Mouse (Mus musculus): ENCODE data around the gene Fam172a. TPM values are rescaled to one million over a fixed set of nuclear protein-coding genes. Genes with fewer than 3 reads are reported as not detected.

Gene Fam172a
- total and polyA plus RNA-seq, 2 experiments: 2.9 to 9.6 TPM

DNA sequence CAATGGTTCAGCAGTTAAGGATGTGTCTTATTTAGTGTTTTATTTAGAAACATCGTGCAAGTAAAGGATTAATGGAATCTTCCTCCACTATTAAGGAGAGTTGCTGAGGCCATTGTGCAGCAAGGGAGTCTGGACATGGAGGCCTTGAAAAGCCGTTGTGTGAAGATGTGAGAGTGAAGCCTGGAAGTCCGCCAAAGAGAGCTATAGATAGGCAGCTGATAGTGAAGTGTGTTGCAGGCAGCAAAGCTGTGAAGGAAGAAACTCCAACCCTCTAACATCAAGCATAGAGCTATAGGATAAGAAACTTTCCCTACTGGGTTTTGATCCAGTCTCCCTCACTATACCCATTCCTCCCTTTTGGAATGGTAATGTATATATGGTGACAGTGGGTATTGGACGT lies 385.9 kb downstream of the Fam172a start:
- Histone ChIP-seq H3K79me2 (ENCODE audit: control insufficient read depth, insufficient read depth, low read length) (no peaks in the 10 kb centered on the region), H3K27me3 (ENCODE audit: control insufficient read depth, insufficient read depth, low read length) (no peaks in the 10 kb centered on the region), H3K9ac (ENCODE audit: low read depth, low read length) (no peak overlapping the region), H3K4me3 (ENCODE audit: insufficient read depth, low read depth, low read length) (no peak overlapping the region), H3K36me3 (ENCODE audit: control insufficient read depth, insufficient read depth, low read length) (no peaks in the 10 kb centered on the region), H3K27ac (replicated peaks; ENCODE audit: insufficient read depth, low read depth, low read length) (no peak overlapping the region), H3K4me1 (ENCODE audit: control insufficient read depth, insufficient read depth, low read length) (no peaks in the 10 kb centered on the region)
- TF ChIP-seq CTCF (IDR thresholded peaks at IDR 0.05; ENCODE audit: low read depth, low read length) (no peak), POLR2A (IDR thresholded peaks at IDR 0.05; ENCODE audit: extremely low read depth, insufficient read depth, low read length) (no peak)
- WGBS: 87% methylated on average over 4 of the region's 4 CpGs
- no peak for DNase-seq (ENCODE audit: extremely low read depth, low read depth, low spot score)

DNA sequence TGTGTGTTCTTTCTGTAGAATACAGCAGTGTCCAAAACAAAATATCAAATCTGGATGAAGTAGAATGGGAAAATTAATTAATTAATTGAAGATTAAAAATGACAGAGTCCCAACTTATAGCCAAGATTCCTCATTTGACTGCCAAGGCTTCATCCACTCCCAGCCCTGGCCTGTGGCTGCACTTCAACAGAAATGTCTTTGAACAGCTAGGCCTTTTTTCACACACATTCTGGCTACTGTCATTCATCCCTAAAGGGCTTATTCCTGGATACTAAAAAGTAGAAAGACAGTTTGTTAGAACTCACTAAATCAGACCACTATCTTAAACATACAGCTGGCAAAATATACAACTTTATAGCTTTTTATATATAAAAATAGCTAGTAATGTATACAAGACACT lies 388.9 kb downstream of the Fam172a start:
- Histone ChIP-seq H3K4me3 (ENCODE audit: insufficient read depth, low read depth, low read length) (no peak overlapping the region), H3K79me2 (ENCODE audit: control insufficient read depth, insufficient read depth, low read length) (no peaks in the 10 kb centered on the region), H3K27me3 (ENCODE audit: control insufficient read depth, insufficient read depth, low read length) (no peaks in the 10 kb centered on the region), H3K4me1 (ENCODE audit: control insufficient read depth, insufficient read depth, low read length) (no peaks in the 10 kb centered on the region), H3K27ac (replicated peaks; ENCODE audit: insufficient read depth, low read depth, low read length) (no peak overlapping the region), H3K9ac (ENCODE audit: low read depth, low read length) (no peak overlapping the region), H3K36me3 (ENCODE audit: control insufficient read depth, insufficient read depth, low read length) (no peaks in the 10 kb centered on the region)
- DNase-seq (ENCODE audit: extremely low read depth, low read depth, low spot score): no peak
- TF ChIP-seq CTCF (IDR thresholded peaks at IDR 0.05; ENCODE audit: low read depth, low read length) (no peak), POLR2A (IDR thresholded peaks at IDR 0.05; ENCODE audit: extremely low read depth, insufficient read depth, low read length) (no peak)

DNA sequence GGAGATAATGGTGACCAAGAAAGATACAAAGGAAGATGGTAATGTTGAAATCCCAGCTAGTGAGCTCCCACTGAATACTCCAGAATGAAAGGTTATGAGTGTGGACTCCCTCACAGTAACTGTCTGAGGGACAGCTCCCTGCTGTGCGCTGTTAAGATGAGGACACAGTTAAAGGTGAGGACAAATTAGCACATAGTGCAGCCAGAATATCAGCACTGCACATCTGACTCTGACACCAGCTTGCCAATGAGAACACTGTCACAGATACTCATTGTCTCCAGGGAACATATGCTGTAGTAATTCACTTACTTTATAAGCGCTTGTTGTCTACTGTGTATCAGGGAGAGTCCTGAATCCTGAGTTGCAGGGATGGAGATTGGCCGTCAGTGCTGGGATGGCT lies 390.1 kb downstream of the Fam172a start:
- no peaks in the 10 kb centered on the region for H3K4me1 ChIP-seq (ENCODE audit: control insufficient read depth, insufficient read depth, low read length)
- no peaks in the 10 kb centered on the region for H3K27me3 ChIP-seq (ENCODE audit: control insufficient read depth, insufficient read depth, low read length)
- no peak for TF ChIP-seq CTCF (IDR thresholded peaks at IDR 0.05; ENCODE audit: low read depth, low read length)
- no peak for TF ChIP-seq POLR2A (IDR thresholded peaks at IDR 0.05; ENCODE audit: extremely low read depth, insufficient read depth, low read length)
- no peaks in the 10 kb centered on the region for H3K79me2 ChIP-seq (ENCODE audit: control insufficient read depth, insufficient read depth, low read length)
- 93% methylated on average over 3 of the region's 3 CpGs for WGBS
- no peaks in the 10 kb centered on the region for H3K36me3 ChIP-seq (ENCODE audit: control insufficient read depth, insufficient read depth, low read length)
- no peak overlapping the region for H3K4me3 ChIP-seq (ENCODE audit: insufficient read depth, low read depth, low read length)
- H3K27ac ChIP-seq (replicated peaks; ENCODE audit: insufficient read depth, low read depth, low read length): no peak overlapping the region
- H3K9ac ChIP-seq (ENCODE audit: low read depth, low read length): no peak overlapping the region
- DNase-seq (ENCODE audit: extremely low read depth, low read depth, low spot score): no peak

DNA sequence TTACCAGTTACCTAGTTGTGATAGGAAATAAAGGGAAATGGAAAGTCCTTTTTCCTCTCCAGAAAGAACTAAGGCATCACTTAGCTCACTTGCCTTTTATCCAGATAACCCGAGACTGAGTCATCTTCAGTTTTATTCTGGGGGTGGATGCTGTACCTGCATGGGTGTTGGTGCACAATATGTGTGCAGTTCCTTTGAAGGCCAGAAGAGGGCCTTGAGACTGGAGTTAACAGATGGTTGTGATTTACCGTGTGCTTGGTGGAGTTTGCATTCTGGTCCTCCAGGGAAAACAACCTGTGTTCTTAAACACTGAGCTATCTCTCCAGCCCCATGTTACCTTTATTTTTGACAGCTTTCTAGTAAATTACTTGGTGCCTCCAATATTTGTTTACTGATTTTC lies 392.5 kb downstream of the Fam172a start:
- 86% methylated on average over 2 of the region's 2 CpGs for WGBS
- Histone ChIP-seq H3K4me1 (ENCODE audit: control insufficient read depth, insufficient read depth, low read length) (no peaks in the 10 kb centered on the region), H3K79me2 (ENCODE audit: control insufficient read depth, insufficient read depth, low read length) (no peaks in the 10 kb centered on the region), H3K27me3 (ENCODE audit: control insufficient read depth, insufficient read depth, low read length) (no peaks in the 10 kb centered on the region), H3K9ac (ENCODE audit: low read depth, low read length) (no peak overlapping the region), H3K36me3 (ENCODE audit: control insufficient read depth, insufficient read depth, low read length) (no peaks in the 10 kb centered on the region), H3K4me3 (ENCODE audit: insufficient read depth, low read depth, low read length) (no peak overlapping the region), H3K27ac (replicated peaks; ENCODE audit: insufficient read depth, low read depth, low read length) (no peak overlapping the region)
- TF ChIP-seq CTCF (IDR thresholded peaks at IDR 0.05; ENCODE audit: low read depth, low read length) (no peak), POLR2A (IDR thresholded peaks at IDR 0.05; ENCODE audit: extremely low read depth, insufficient read depth, low read length) (no peak)
- DNase-seq (ENCODE audit: extremely low read depth, low read depth, low spot score): no peak

DNA sequence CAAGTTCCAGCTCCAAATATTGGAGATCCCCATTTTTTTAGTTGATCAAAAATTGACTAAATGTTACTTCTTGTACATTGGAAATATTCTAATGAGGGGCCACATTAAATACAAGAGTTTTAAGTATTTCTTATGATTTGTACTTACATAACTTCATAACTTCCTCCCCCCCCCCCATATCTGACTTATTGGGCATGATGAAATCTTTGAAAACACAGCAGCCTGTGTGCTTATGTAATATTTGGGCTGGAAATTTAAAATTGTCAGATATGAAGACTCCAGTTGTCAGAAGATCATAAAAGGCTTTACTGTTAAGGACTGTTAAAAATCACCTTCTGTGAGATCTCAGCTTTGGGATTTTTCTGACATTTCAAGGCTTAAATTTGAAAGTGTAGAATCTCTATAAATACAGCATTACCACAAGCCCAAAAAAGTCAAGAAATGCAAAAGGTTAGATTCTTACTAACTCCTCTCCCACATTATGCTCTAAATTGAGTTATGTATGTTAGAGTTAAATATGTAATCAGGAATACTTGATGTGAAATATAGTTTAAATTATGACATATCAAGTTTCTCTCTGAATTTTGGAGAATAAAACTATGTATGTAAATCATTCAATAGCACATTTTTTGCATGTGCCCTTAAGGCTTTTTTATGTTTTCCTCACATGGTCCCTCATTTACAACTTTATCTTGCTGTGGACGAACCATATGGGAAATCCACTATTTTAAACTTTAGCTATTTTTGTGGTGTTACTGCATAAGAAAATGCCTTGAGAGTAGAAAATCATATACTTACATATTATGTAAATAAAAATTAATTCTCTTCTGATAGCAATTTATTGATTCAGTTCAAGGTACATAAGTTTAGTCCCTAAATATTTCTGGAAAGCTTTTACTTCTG lies 393.5 kb downstream of the Fam172a start:
- H3K27me3 ChIP-seq (ENCODE audit: control insufficient read depth, insufficient read depth, low read length): no peaks in the 10 kb centered on the region
- H3K4me1 ChIP-seq (ENCODE audit: control insufficient read depth, insufficient read depth, low read length): no peaks in the 10 kb centered on the region
- H3K36me3 ChIP-seq (ENCODE audit: control insufficient read depth, insufficient read depth, low read length): no peaks in the 10 kb centered on the region
- TF ChIP-seq POLR2A (IDR thresholded peaks at IDR 0.05; ENCODE audit: extremely low read depth, insufficient read depth, low read length): no peak
- TF ChIP-seq CTCF (IDR thresholded peaks at IDR 0.05; ENCODE audit: low read depth, low read length): no peak
- no peak overlapping the region for H3K4me3 ChIP-seq (ENCODE audit: insufficient read depth, low read depth, low read length)
- 91% methylated on average over 1 of the region's 1 CpGs for WGBS
- no peak for DNase-seq (ENCODE audit: extremely low read depth, low read depth, low spot score)
- no peak overlapping the region for H3K27ac ChIP-seq (replicated peaks; ENCODE audit: insufficient read depth, low read depth, low read length)
- no peaks in the 10 kb centered on the region for H3K79me2 ChIP-seq (ENCODE audit: control insufficient read depth, insufficient read depth, low read length)
- H3K9ac ChIP-seq (ENCODE audit: low read depth, low read length): no peak overlapping the region

DNA sequence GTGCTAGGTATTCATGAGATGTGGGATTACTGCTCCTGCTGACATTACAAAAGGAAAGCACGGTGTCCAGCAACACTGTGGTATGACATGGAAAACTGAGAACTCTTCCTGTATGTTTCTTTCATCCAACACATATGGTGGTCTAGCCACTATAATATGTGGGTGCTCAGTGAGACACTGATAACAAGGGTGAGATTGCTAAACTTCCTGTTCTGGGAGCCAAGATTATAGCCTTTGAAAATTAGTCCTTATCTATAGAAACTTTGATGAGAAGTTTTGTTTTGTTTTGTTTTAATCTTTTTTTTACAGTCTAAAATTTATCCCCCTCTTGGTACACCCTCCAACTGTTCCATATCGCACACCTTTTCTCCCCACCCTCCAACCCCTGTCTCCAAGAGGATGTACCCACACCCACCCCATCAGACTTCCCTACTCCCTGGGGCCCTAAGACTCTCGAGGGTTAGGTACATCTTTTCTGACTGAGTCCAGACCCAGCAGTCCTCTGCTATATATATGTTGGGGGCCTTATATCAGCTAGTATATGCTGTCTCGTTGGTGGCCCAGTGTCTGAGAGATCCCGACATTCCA lies 397.1 kb downstream of the Fam172a start:
- no peaks in the 10 kb centered on the region for H3K36me3 ChIP-seq (ENCODE audit: control insufficient read depth, insufficient read depth, low read length)
- H3K79me2 ChIP-seq (ENCODE audit: control insufficient read depth, insufficient read depth, low read length): no peaks in the 10 kb centered on the region
- 90% methylated on average over 5 of the region's 5 CpGs for WGBS
- TF ChIP-seq POLR2A (IDR thresholded peaks at IDR 0.05; ENCODE audit: extremely low read depth, insufficient read depth, low read length) (no peak), CTCF (IDR thresholded peaks at IDR 0.05; ENCODE audit: low read depth, low read length) (no peak)
- no peak overlapping the region for H3K4me3 ChIP-seq (ENCODE audit: insufficient read depth, low read depth, low read length)
- no peaks in the 10 kb centered on the region for H3K27me3 ChIP-seq (ENCODE audit: control insufficient read depth, insufficient read depth, low read length)
- H3K27ac ChIP-seq (replicated peaks; ENCODE audit: insufficient read depth, low read depth, low read length): no peak overlapping the region
- H3K4me1 ChIP-seq (ENCODE audit: control insufficient read depth, insufficient read depth, low read length): no peaks in the 10 kb centered on the region
- DNase-seq (ENCODE audit: extremely low read depth, low read depth, low spot score): no peak
- no peak overlapping the region for H3K9ac ChIP-seq (ENCODE audit: low read depth, low read length)

Measured in liver, adult 2 months (tissue).